Mouse (Mus musculus): ENCODE measurements at regions not wholly inside any gene's neighbourhood (a gene's known extent, or its start where the extent isn't known, plus 50 kb on each side); places are given as distances from the start of the nearest gene placed in this dataset.
A peak's percentile ranks its signal among the peaks of the same experiment; 100 is the strongest.

GRCm38 (mm10) chr3:41172306-41173215 lies 89.7 kb upstream of the Pgrmc2 start:
- DNase-seq = no peak

GRCm38 (mm10) chr3:41171772-41172171 lies 88.9 kb upstream of the Pgrmc2 start:
- DNase-seq = no peak

- DNase-seq = no peak
Measured at GRCm38 (mm10) chr3:41171310-41171709, 88.5 kb upstream of the Pgrmc2 start.

GRCm38 (mm10) chr3:41170566-41170965 lies 87.7 kb upstream of the Pgrmc2 start:
- DNase-seq = no peak

- DNase-seq = no peak
Measured at GRCm38 (mm10) chr3:41169430-41169829, 86.6 kb upstream of the Pgrmc2 start.

- DNase-seq = peak; percentile 47
Measured at GRCm38 (mm10) chr3:41168181-41168967, 85.5 kb upstream of the Pgrmc2 start.

GRCm38 (mm10) chr3:41167476-41167875 lies 84.6 kb upstream of the Pgrmc2 start:
- DNase-seq = no peak

GRCm38 (mm10) chr3:41164736-41165135 lies 81.9 kb upstream of the Pgrmc2 start:
- DNase-seq = no peak

GRCm38 (mm10) chr3:41163767-41164166 lies 80.9 kb upstream of the Pgrmc2 start:
- no peak for DNase-seq

- no peak for DNase-seq
Measured at GRCm38 (mm10) chr3:41162514-41162913, 79.7 kb upstream of the Pgrmc2 start.

GRCm38 (mm10) chr3:41160648-41161047 lies 77.8 kb upstream of the Pgrmc2 start:
- no peak for DNase-seq

- DNase-seq = no peak
Measured at GRCm38 (mm10) chr3:41158314-41158973, 75.6 kb upstream of the Pgrmc2 start.

- DNase-seq = no peak
Measured at GRCm38 (mm10) chr3:41157428-41157827, 74.6 kb upstream of the Pgrmc2 start.

- no peak for DNase-seq
Measured at GRCm38 (mm10) chr3:41156562-41156961, 73.7 kb upstream of the Pgrmc2 start.

- DNase-seq = no peak
Measured at GRCm38 (mm10) chr3:41155132-41155760, 72.4 kb upstream of the Pgrmc2 start.

GRCm38 (mm10) chr3:41154402-41154801 lies 71.6 kb upstream of the Pgrmc2 start:
- DNase-seq = no peak

GRCm38 (mm10) chr3:41151989-41152388 lies 69.1 kb upstream of the Pgrmc2 start:
- no peak for DNase-seq

- no peak for DNase-seq
Measured at GRCm38 (mm10) chr3:41140391-41140790, 57.5 kb upstream of the Pgrmc2 start.

- no peak for DNase-seq
Measured at GRCm38 (mm10) chr3:41137931-41138330, 55.1 kb upstream of the Pgrmc2 start.

- DNase-seq = no peak
Measured at GRCm38 (mm10) chr3:41132889-41133288, 50.0 kb upstream of the Pgrmc2 start.

Measured in thymus, postnatal 4 days (tissue).